Comparison of ENCODE assay signal across 28 mouse cellular contexts in genomic region chr1:80150681-80151080, GRCm38 (mm10).
"Had no signal": no experiment of that assay in that cellular context is flagged by ENCODE, and none has a peak within 500 bp of the region (broad histone marks: within the 10 kb centered on the region; RNA-seq: fewer than 3 reads in every experiment).

No protein-coding gene starts in this region.

- H3K9ac ChIP-seq: heart, embryonic 13.5 days; heart, embryonic 15.5 days; hindbrain, embryonic 12.5 days; hindbrain, embryonic 14.5 days; intestine, embryonic 15.5 days; kidney, embryonic 15.5 days; limb, embryonic 12.5 days; liver, embryonic 13.5 days; liver, embryonic 15.5 days had no signal

- H3K4me1 ChIP-seq: heart, embryonic 13.5 days; heart, embryonic 15.5 days; hindbrain, embryonic 12.5 days; intestine, embryonic 15.5 days; kidney, embryonic 15.5 days; limb, embryonic 10.5 days; limb, embryonic 12.5 days; liver, embryonic 13.5 days; liver, embryonic 15.5 days had no signal

- DNase-seq: gastrocnemius, postnatal 14 days; gastrocnemius, postnatal 36 days; heart, adult 2 months; heart, postnatal 14 days; heart, postnatal 36 days; kidney, adult 11 months; kidney, adult 2 months; kidney, adult 9 months; kidney, postnatal 14 days; kidney, postnatal 36 days; liver; liver, embryonic 13.5 days had no signal

- H3K27me3 ChIP-seq: heart, embryonic 13.5 days; heart, embryonic 15.5 days; hindbrain, embryonic 12.5 days; intestine, embryonic 15.5 days; kidney, embryonic 15.5 days; limb, embryonic 12.5 days; liver, embryonic 13.5 days; liver, embryonic 15.5 days had no signal

- H3K4me2 ChIP-seq: heart, embryonic 11.5 days; heart, embryonic 13.5 days; heart, embryonic 15.5 days; hindbrain, embryonic 12.5 days; hindbrain, embryonic 14.5 days; intestine, embryonic 15.5 days; kidney, embryonic 15.5 days; limb, embryonic 12.5 days; liver, embryonic 11.5 days; liver, embryonic 13.5 days; liver, embryonic 15.5 days had no signal

- H3K27ac ChIP-seq: heart, adult 2 months; heart, embryonic 13.5 days; heart, embryonic 15.5 days; hindbrain, embryonic 12.5 days; hindbrain, embryonic 14.5 days; intestine, embryonic 15.5 days; kidney, embryonic 15.5 days; kidney, postnatal 0 days; layer of hippocampus, adult 2 months; left cerebral cortex, adult 2 months; limb, embryonic 10.5 days; limb, embryonic 12.5 days; liver, embryonic 13.5 days; liver, embryonic 15.5 days had no signal

- H3K9me3 ChIP-seq: heart, embryonic 15.5 days; hindbrain, embryonic 12.5 days; intestine, embryonic 15.5 days; kidney, embryonic 15.5 days; liver, embryonic 13.5 days; liver, embryonic 15.5 days had no signal

- ATAC-seq: hindbrain, embryonic 16.5 days; inflammation-experienced regulatory T-cells, adult 6 months; intestine, embryonic 15.5 days had no signal

- H3K4me3 ChIP-seq: heart, adult 2 months; heart, embryonic 13.5 days; heart, embryonic 15.5 days; hindbrain, embryonic 12.5 days; intestine, embryonic 15.5 days; kidney, embryonic 15.5 days; layer of hippocampus, adult 2 months; left cerebral cortex, adult 2 months; limb, embryonic 10.5 days; limb, embryonic 12.5 days; liver, embryonic 13.5 days; liver, embryonic 15.5 days had no signal

- H3K36me3 ChIP-seq: heart, embryonic 13.5 days; heart, embryonic 15.5 days; hindbrain, embryonic 12.5 days; intestine, embryonic 15.5 days; kidney, embryonic 15.5 days; limb, embryonic 10.5 days; limb, embryonic 12.5 days; liver, embryonic 13.5 days; liver, embryonic 15.5 days had no signal
